Mouse (Mus musculus): ENCODE data around the gene Acvr2b.

DNA sequence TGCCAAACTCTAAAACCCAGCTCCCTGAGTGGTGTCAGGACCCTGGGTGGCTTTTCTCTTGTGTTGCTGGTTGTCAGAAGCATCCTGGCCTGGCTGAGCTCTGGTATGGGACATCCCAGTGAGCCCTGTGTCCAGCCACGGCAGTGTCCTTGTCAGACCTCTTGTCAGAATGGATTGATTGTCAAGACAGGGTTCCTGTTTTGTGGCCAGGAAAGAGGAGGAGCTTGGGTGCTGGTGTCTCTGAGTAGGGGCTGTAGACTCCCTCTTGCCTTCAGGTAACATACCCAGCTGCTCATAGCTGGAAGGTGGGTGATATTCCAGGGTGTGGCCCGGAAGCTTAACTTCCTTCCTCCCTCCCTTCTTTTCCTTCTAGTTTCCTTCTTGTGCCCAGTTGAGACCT, 33.9 kb downstream of the Acvr2b start:
- no peak for TF ChIP-seq CTCF (conservative IDR thresholded peaks at IDR 0.05; ENCODE audit: low read length)
- no peak for TF ChIP-seq NANOG (IDR thresholded peaks at IDR 0.05; ENCODE audit: borderline replicate concordance, low read length)
- TF ChIP-seq POU5F1 (IDR thresholded peaks at IDR 0.05; ENCODE audit: borderline replicate concordance, low read length): no peak

All from E14TG2a.4 (cell line).